Mouse (Mus musculus): Measurements from ENCODE around the gene Ahcyl2.

The Ahcyl2 gene

GRCm38 (mm10) chr6:29770672-29771321 is 3.0 kb downstream of the Ahcyl2 start:
- DNase-seq, result no peak

- no peak for DNase-seq
These were observed 4.4 kb downstream of the Ahcyl2 start for GRCm38 (mm10) chr6:29772236-29772635.

GRCm38 (mm10) chr6:29774161-29774560 is 6.3 kb downstream of the Ahcyl2 start:
- DNase-seq, result no peak

- no peak for DNase-seq
These were observed 7.8 kb downstream of the Ahcyl2 start for GRCm38 (mm10) chr6:29775609-29776008.

- no peak for DNase-seq
These were observed 8.9 kb downstream of the Ahcyl2 start for GRCm38 (mm10) chr6:29776542-29777237.

- DNase-seq, result no peak
These were observed 9.4 kb downstream of the Ahcyl2 start for GRCm38 (mm10) chr6:29777238-29777555.

GRCm38 (mm10) chr6:29780082-29780481 is 12.3 kb downstream of the Ahcyl2 start:
- no peak for DNase-seq

- DNase-seq, result no peak
These were observed 12.8 kb downstream of the Ahcyl2 start for GRCm38 (mm10) chr6:29780571-29780970.

GRCm38 (mm10) chr6:29782239-29782638 is 14.4 kb downstream of the Ahcyl2 start:
- DNase-seq, result no peak

- DNase-seq, result no peak
These were observed 16.1 kb downstream of the Ahcyl2 start for GRCm38 (mm10) chr6:29783960-29784359.

- DNase-seq, result no peak
These were observed 16.7 kb downstream of the Ahcyl2 start for GRCm38 (mm10) chr6:29784413-29785021.

- DNase-seq, result no peak
These were observed 17.9 kb downstream of the Ahcyl2 start for GRCm38 (mm10) chr6:29785759-29786158.

GRCm38 (mm10) chr6:29788779-29789350 is 21.1 kb downstream of the Ahcyl2 start:
- DNase-seq, result no peak

GRCm38 (mm10) chr6:29790014-29790698 is 22.3 kb downstream of the Ahcyl2 start:
- DNase-seq, result no peak

- DNase-seq, result no peak
These were observed 25.7 kb downstream of the Ahcyl2 start for GRCm38 (mm10) chr6:29793520-29793919.

GRCm38 (mm10) chr6:29794582-29794981 is 26.8 kb downstream of the Ahcyl2 start:
- no peak for DNase-seq

- no peak for DNase-seq
These were observed 35.2 kb downstream of the Ahcyl2 start for GRCm38 (mm10) chr6:29802979-29803378.

GRCm38 (mm10) chr6:29804006-29804405 is 36.2 kb downstream of the Ahcyl2 start:
- DNase-seq, result no peak

GRCm38 (mm10) chr6:29805381-29805780 is 37.6 kb downstream of the Ahcyl2 start:
- DNase-seq, result no peak

- DNase-seq, result no peak
These were observed 44.3 kb downstream of the Ahcyl2 start for GRCm38 (mm10) chr6:29812076-29812475.

GRCm38 (mm10) chr6:29812651-29813050 is 44.8 kb downstream of the Ahcyl2 start:
- no peak for DNase-seq

- no peak for DNase-seq
These were observed 46.8 kb downstream of the Ahcyl2 start for GRCm38 (mm10) chr6:29814616-29815015.

- no peak for DNase-seq
These were observed 47.2 kb downstream of the Ahcyl2 start for GRCm38 (mm10) chr6:29815060-29815459.
